Mouse (Mus musculus) skeletal muscle tissue, adult 2 months (tissue): ENCODE data around the gene Gm28230.
A peak's percentile ranks its signal among the peaks of the same experiment; 100 is the strongest.

Experiments
- DNase-seq: peaks from one replicate; pipeline ENCODE4 v3.0.0-alpha.2; 2012; ENCODE audit warnings: low read depth, low spot score

Gm28230 gene

GRCm38 (mm10) chr2:74691022-74691951 is 35.2 kb upstream of the Gm28230 start, which contains the start of gene Hoxd10:
TSS of gene Hoxd10 (plus strand) at chr2:74691924.
- peak; percentile 79 for DNase-seq

GRCm38 (mm10) chr2:74691995-74692807 is 34.3 kb upstream of the Gm28230 start:
- no peak for DNase-seq

GRCm38 (mm10) chr2:74692808-74693431 is 33.6 kb upstream of the Gm28230 start:
- no peak for DNase-seq

GRCm38 (mm10) chr2:74693432-74693827 is 33.1 kb upstream of the Gm28230 start:
- DNase-seq: no peak

- no peak for DNase-seq
These were observed 32.5 kb upstream of the Gm28230 start for GRCm38 (mm10) chr2:74694066-74694465.

- no peak for DNase-seq
These were observed 31.1 kb upstream of the Gm28230 start for GRCm38 (mm10) chr2:74695383-74695782.

- DNase-seq: no peak
These were observed 30.6 kb upstream of the Gm28230 start for GRCm38 (mm10) chr2:74695813-74696430.

- no peak for DNase-seq
These were observed 29.8 kb upstream of the Gm28230 start for GRCm38 (mm10) chr2:74696442-74697335.

GRCm38 (mm10) chr2:74697567-74698121 is 28.9 kb upstream of the Gm28230 start, which contains the start of gene Hoxd9:
TSS of gene Hoxd9 (plus strand) at chr2:74697727.
- DNase-seq: peak; percentile 61

- DNase-seq: no peak
These were observed 28.1 kb upstream of the Gm28230 start for GRCm38 (mm10) chr2:74698201-74699052.

GRCm38 (mm10) chr2:74699053-74699430 is 27.5 kb upstream of the Gm28230 start:
- DNase-seq: no peak

- DNase-seq: no peak
These were observed 26.6 kb upstream of the Gm28230 start for GRCm38 (mm10) chr2:74699664-74700545.

GRCm38 (mm10) chr2:74700546-74701112 is 25.9 kb upstream of the Gm28230 start:
- no peak for DNase-seq

GRCm38 (mm10) chr2:74701949-74702819 is 24.3 kb upstream of the Gm28230 start:
- no peak for DNase-seq

GRCm38 (mm10) chr2:74702820-74703219 is 23.7 kb upstream of the Gm28230 start:
- no peak for DNase-seq

GRCm38 (mm10) chr2:74703317-74703716 is 23.2 kb upstream of the Gm28230 start:
- DNase-seq: no peak
